ENCODE assay signal across 9 mouse cellular contexts in the genomic region with DNA sequence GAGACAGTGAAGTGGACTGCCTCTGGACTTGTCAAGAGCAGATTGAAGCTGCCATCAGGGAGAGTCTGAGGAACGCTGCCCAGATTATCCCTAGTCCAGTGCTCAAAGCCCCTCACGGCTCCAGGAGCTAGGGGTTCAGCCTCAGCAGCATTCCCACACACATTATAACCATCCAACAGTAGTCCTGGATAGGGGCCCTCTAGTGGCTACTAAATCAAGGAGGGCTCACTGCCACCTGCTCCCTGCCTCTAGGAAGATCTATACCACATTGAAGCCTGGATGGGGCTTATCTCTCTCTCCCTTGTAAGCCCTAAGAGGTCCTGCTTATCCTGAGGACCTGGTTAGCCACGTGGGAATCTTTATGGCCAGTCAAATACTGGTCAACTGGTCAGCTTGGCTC. TPM values are rescaled to one million over a fixed set of nuclear protein-coding genes. Genes with fewer than 3 reads are reported as not detected.
DNase-seq lines count a peak whose midpoint lies in the region; ATAC-seq lines count a peak whose summit lies in the region.
"Had no signal": no experiment of that assay in that cellular context is flagged by ENCODE, and none has a peak within 500 bp of the region (broad histone marks: within the 10 kb centered on the region; RNA-seq: fewer than 3 reads in every experiment).

No protein-coding gene starts in this region.

- H3K9me3 ChIP-seq in midbrain, embryonic 11.5 days (ENCODE audit: control insufficient read depth, low read length), result no peaks in the 10 kb centered on the region
- H3K9me3 ChIP-seq in limb, embryonic 10.5 days (replicated peaks), result no peaks in the 10 kb centered on the region; the same call in 1 of the 2 replicates

- DNase-seq in kidney, adult 9 months, result peak; percentile 32
- no peak for DNase-seq in kidney, adult 18-20 months
- peak; percentile 26 for DNase-seq in R1 (ENCODE audit: low read depth, low spot score)
- DNase-seq in midbrain, embryonic 11.5 days (ENCODE audit: low spot score, missing footprints), result peak; percentile 85
- DNase-seq in limb, embryonic 10.5 days (ENCODE audit: low spot score), result no peak
- DNase-seq in yolk sac, embryonic 10.5 days (ENCODE audit: low spot score), result no peak
- no peak for DNase-seq in layer of hippocampus, postnatal 10 days (ENCODE audit: low spot score in 2 of 2)
- DNase-seq: adrenal gland, postnatal 25 days had no signal

- no peak overlapping the region for H3K4me2 ChIP-seq in midbrain, embryonic 11.5 days

- no peak overlapping the region for H3K4me3 ChIP-seq in midbrain, embryonic 11.5 days (ENCODE audit: low read depth, low read length)
- H3K4me3 ChIP-seq in limb, embryonic 10.5 days, result no peak overlapping the region

- WGBS in midbrain, embryonic 11.5 days, result 24% methylated on average over 3 of the region's 3 CpGs
- WGBS in limb, embryonic 10.5 days, result 50% methylated on average over 3 of the region's 3 CpGs

- H3K27me3 ChIP-seq in midbrain, embryonic 11.5 days (ENCODE audit: control insufficient read depth, insufficient read depth, low read length), result no peaks in the 10 kb centered on the region
- no peaks in the 10 kb centered on the region for H3K27me3 ChIP-seq in limb, embryonic 10.5 days (ENCODE audit: low read depth, poor library complexity, severe bottlenecking)

- peak; percentile 79 for ATAC-seq in erythroid progenitor cell, adult 5-6 weeks (replicated peaks; ENCODE audit: low FRiP score, poor library complexity, severe bottlenecking)
- ATAC-seq in midbrain, embryonic 11.5 days (ENCODE audit: low FRiP score), result peak; percentile 63; the same call in 1 of the 2 replicates

- H3K36me3 ChIP-seq in midbrain, embryonic 11.5 days (ENCODE audit: control insufficient read depth, insufficient read depth, low read length), result no peaks in the 10 kb centered on the region
- H3K36me3 ChIP-seq in limb, embryonic 10.5 days, result no peaks in the 10 kb centered on the region

- no peak overlapping the region for H3K27ac ChIP-seq in midbrain, embryonic 11.5 days (ENCODE audit: low read depth, low read length)
- no peak overlapping the region for H3K27ac ChIP-seq in limb, embryonic 10.5 days

- H3K4me1 ChIP-seq in midbrain, embryonic 11.5 days (ENCODE audit: control insufficient read depth, insufficient read depth, low read length), result no peaks in the 10 kb centered on the region
- H3K4me1 ChIP-seq in limb, embryonic 10.5 days, result no peaks in the 10 kb centered on the region

- H3K9ac ChIP-seq in midbrain, embryonic 11.5 days (ENCODE audit: low read length), result no peak overlapping the region

RNA-seq across cellular contexts. Expression of a gene that starts 16.1 kb away (rescaled TPM):
- 108 and 133 TPM in 2 replicates for total RNA-seq in erythroid progenitor cell, adult 5-6 weeks (2015; ENCODE audit: low replicate concordance)
- 178 and 185 TPM in 2 replicates for total RNA-seq in erythroid progenitor cell, adult 5-6 weeks (2017; ENCODE audit: low replicate concordance)
- 11.9 and 15.0 TPM in 2 replicates for polyA plus RNA-seq in midbrain, embryonic 11.5 days (2014; fragmentation: Nextera tagmentation; extraction: Ambion mirVana)
- 6.9 and 8.9 TPM in 2 replicates for polyA plus RNA-seq in limb, embryonic 10.5 days (2016; fragmentation: Nextera tagmentation; extraction: Ambion mirVana)
- total RNA-seq in layer of hippocampus, postnatal 10 days (2021), result 10 to 100 TPM; 59.7 to 62.5 TPM

Comparison
In these comparisons a context has a peak if more than half of its experiments do, and no peak if none do; other contexts are left out.
1. DNase-seq: peak in kidney, adult 9 months (single experiment), R1 (single experiment) and midbrain, embryonic 11.5 days (single experiment); none in kidney, adult 18-20 months (single experiment), limb, embryonic 10.5 days (single experiment), yolk sac, embryonic 10.5 days (single experiment) and layer of hippocampus, postnatal 10 days (0 of 2).